Mouse (Mus musculus): ENCODE results near the gene Trim52.
"Not testable (repeated sequence)": the region's sequence is repeated elsewhere in the genome, so short reads cannot be mapped to it uniquely, and the experiment has no call there.

Gene Trim52

DNA sequence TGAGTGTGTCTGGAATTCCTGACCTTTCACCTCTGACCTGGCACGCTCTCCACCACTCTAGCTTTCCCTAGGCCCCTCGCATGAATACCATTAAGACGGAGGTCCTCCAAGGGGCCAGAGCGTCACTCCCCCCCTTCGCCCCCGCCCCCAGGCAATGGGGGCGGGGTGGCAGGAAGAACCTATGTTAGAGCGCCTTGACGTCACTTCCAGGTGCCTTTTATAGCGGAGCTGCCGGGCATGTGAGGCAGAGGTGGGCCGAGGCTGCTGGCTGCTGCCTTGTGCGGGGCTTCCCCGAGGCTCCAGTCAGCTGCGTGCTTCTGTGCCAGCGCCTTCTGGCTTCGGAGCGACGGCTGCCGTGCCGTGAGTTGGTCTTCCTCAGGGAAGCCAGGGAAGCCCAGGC is at the start of gene Trim52:
Gene Trim52 (plus strand): TSS at position 219 of the 400 bp plus-strand sequence.
- no peak for DNase-seq (ENCODE audit: low spot score in 2 of 2)

- DNase-seq (ENCODE audit: low spot score in 2 of 2): no peak
These were observed 33.4 kb upstream of the Trim52 start for GRCm38 (mm10) chr14:106072608-106073007.

DNA sequence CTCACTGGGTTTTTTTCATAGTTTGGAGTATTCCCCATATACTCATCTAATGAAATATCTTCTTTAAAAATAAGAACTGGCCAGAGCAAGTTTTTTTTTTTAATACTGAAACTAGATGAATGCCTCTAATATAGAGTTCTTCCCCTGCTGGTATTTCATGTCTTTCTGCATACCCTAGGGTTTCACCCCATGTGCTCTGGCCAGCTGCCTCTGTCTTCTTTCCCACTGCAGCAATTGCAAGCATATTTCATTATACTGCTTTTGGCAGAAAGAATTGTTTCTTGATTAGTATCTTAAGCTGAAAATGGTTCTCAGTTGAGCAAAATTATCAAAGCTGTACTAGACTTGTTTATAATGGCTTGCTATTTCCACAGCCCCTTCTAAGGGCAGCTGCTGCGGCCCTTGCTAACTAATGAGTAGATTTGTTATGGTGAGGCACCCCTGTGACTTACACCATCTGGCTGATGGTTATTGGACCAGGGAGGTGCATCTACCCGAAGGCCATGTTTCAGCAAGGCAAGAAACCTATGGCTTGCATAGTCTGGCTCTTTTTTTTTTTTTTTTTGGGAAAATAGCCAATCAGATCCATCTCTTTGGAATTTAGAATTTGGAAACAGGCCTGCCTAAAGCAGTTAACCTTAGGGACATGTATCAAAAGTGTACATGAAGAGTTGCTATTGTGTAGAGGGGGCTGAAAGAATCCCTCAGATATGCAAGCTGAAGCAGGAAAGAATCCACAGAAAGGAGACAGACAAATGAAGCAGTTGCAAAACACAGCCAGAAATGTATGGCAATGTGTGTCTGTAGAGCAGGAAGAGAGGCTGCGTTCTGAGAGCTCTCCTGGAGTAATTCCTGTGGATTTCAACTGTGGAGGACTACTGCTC is 30.6 kb upstream of the Trim52 start:
- DNase-seq (ENCODE audit: low spot score in 2 of 2): peak; percentile 16 to 17

GRCm38 (mm10) chr14:106088480-106089037 is 17.4 kb upstream of the Trim52 start:
- no peak for DNase-seq (ENCODE audit: low spot score in 2 of 2)

GRCm38 (mm10) chr14:106096816-106097215 is 9.2 kb upstream of the Trim52 start:
- DNase-seq (ENCODE audit: low spot score in 2 of 2): no peak

GRCm38 (mm10) chr14:106100858-106101257 is 5.1 kb upstream of the Trim52 start:
- DNase-seq (ENCODE audit: low spot score in 2 of 2): no peak

DNA sequence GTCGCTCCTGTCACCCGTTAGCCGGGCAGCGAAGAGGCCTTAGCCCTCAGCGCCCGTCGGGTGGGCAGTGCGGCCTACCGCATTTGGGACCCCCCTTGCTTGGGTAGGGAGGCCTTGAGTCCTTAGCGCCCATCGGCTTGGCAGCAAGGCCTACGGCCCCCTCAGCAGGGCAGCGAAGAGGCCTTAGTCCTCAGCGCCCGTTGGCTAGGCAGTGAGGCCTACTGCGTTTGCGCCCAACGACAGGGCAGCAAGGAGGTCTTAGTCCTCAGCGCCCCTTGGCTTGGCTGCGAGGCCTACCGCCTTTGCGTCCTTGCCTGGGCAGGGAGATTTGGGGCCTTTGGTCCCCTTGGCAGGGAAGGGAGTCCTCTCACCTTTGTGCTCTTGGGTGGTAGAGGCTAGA is 427 bp downstream of the Trim52 start:
- no peak for DNase-seq (ENCODE audit: low spot score in 2 of 2)

- peak in 1 of 2 experiments; percentile 10 for DNase-seq (ENCODE audit: low spot score in 2 of 2)
These were observed 13.4 kb downstream of the Trim52 start for GRCm38 (mm10) chr14:106119371-106119770.

GRCm38 (mm10) chr14:106136272-106136671 is 30.3 kb downstream of the Trim52 start:
- DNase-seq (ENCODE audit: low spot score in 2 of 2): no peak

DNA sequence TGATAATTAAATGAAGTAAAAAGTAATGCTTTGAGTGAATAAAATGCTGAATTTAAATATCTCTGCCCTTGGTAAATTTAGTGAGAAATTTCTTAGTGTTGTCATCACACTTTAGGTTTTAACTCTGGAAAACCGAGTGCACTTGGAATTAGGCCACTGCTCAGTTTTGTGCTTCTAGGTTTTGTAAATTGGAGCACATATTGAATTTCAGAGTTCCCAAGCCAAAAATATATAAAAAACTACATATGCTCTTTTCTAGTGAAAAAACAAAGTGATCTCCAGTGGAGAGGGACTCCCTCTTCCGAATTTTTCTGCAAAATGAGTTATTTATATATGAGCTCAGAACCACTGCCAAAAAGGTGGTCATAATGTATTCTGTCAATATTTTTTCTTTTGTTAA is 45.2 kb downstream of the Trim52 start:
- DNase-seq (ENCODE audit: low spot score in 2 of 2): no peak

GRCm38 (mm10) chr14:106154879-106155576 is 49.0 kb downstream of the Trim52 start:
- no peak for DNase-seq (ENCODE audit: low spot score in 2 of 2)

DNA sequence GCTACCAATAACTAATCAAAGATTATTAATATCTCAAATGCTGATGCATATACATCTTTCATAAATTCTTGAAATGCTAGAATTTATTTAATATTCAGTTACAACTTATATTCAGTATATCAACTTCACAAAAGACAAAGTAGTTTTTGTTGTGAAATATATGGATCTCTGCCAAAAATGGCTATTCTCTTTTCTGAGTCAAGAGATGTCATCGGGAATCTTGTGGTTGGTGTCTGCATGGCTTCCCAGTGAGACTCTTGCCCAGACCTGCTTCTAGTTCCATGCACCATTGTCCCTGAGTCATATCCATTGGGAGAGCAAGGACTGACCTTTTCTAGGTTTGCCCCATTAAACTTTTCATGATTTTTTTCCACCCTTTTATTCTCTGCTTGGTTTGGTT is 50.5 kb downstream of the Trim52 start:
- no peak for DNase-seq (ENCODE audit: low spot score in 2 of 2)

DNA sequence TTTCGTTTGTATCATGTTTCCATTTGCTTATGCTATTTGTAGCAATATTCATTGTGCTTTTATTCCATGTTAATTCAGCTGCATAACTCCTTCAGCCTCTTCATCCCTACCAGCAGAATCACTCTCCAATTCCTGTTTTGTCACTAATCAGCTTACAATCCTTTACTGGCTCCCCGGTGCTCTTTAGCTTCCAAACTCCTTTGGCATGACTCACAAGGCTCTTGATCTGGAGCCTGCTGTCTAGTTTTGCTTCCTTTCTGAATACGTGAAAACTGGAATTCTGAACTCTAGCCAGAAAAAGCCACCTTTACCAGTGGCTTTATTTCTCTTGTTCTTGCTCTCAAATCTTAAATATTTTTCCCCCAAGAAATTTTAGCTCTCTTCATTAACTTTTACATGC is 56.3 kb downstream of the Trim52 start:
- DNase-seq (ENCODE audit: low spot score in 2 of 2): peak; percentile 16 to 47

DNA sequence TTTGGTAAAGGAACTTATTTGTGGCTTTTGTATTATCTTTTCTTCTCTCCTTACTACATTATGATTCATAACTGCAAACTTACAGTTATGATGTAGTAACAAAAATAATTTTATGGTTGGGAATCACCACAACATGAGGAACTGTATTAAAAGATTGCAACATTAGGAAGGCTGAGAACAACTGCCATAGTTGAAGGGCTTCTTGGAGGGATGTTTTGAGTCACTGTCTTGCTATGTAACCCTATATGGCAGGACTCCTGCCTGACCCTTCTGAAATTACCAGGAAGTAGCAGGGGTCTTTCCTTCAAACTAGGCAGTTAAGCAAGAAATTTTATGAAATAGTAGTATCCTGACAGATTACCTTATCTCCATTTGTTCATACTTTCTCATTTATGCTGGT is 57.2 kb downstream of the Trim52 start:
- DNase-seq (ENCODE audit: low spot score in 2 of 2): no peak

DNA sequence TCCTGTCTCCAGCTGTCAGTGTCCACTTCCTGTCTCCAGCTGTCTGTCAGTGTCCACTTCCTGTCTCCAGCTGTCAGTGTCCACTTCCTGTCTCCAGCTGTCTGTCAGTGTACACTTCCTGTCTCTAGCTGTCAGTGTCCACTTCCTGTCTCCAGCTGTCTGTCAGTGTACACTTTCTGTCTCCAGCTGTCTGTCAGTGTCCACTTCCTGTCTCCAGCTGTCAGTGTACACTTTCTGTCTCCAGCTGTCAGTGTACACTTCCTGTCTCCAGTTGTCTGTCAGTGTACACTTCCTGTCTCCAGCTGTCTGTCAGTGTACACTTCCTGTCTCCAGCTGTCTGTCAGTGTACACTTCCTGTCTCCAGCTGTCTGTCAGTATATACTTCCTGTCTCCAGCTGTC is 57.9 kb downstream of the Trim52 start:
- not testable (repeated sequence) for DNase-seq (ENCODE audit: low spot score in 2 of 2)

GRCm38 (mm10) chr14:106176879-106177278 is 70.9 kb downstream of the Trim52 start:
- peak; percentile 27 to 31 for DNase-seq (ENCODE audit: low spot score in 2 of 2)

GRCm38 (mm10) chr14:106178245-106178644 is 72.2 kb downstream of the Trim52 start:
- DNase-seq (ENCODE audit: low spot score in 2 of 2): no peak

- no peak for DNase-seq (ENCODE audit: low spot score in 2 of 2)
These were observed 73.2 kb downstream of the Trim52 start for GRCm38 (mm10) chr14:106179102-106179727.

- no peak for DNase-seq (ENCODE audit: low spot score in 2 of 2)
These were observed 73.7 kb downstream of the Trim52 start for GRCm38 (mm10) chr14:106179728-106180125.

GRCm38 (mm10) chr14:106180616-106181015 is 74.6 kb downstream of the Trim52 start:
- DNase-seq (ENCODE audit: low spot score in 2 of 2): no peak

DNA sequence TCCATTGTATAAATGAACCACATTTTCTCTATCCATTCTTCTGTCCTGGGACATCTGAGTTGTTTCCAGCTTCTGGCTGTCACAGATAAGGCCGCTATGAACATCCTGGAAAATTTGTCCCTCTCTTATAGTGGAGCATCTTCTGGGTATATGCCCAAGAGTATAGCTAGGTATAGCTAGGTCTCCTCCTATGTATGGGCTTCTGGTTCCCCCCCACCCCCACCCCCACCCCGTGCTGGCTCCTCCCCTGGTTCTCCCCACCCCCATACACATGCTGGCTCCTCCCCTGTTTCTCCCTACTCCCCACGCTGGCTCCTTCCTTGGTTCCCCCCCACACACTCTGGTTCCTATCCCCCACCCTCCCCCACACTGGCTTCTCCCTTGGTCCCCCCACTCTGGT is 78.0 kb downstream of the Trim52 start:
- DNase-seq (ENCODE audit: low spot score in 2 of 2): no peak

Measured in heart, adult 9 months (tissue).